Mouse (Mus musculus): ENCODE data around the gene Adcy1. TPM values are rescaled to one million over a fixed set of nuclear protein-coding genes. Genes with fewer than 3 reads are reported as not detected.
"Not testable (repeated sequence)": the region's sequence is repeated elsewhere in the genome, so short reads cannot be mapped to it uniquely, and the experiment has no call there.

The Adcy1 gene
- total and polyA plus RNA-seq, 3 experiments, result 1.2 to 2.3 (median 1.6) TPM

DNA sequence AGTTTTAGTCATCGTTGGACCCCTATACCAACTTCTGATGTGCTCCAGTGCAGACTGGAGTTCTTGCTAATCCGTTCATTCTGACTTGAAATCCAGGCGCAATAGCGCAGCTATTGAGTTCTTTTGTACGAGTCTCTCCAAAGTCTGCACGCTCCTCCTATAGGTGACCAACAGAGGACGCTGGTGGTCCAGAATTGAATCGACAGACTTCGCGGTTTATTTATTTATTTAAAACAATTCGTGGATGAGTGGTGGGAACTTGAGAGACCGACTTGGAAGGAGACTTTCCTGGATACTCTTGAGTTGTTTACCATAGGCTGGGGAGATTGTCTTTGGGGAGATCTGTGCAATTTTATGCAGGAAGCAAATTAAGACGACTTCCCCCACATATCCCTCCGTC, 151.5 kb downstream of the Adcy1 start:
- no peak for TF ChIP-seq EP300 (IDR thresholded peaks at IDR 0.05; ENCODE audit: insufficient read depth, low read depth, low read length)
- no peak for TF ChIP-seq POLR2A (IDR thresholded peaks at IDR 0.05; ENCODE audit: insufficient read depth, low read depth, low read length)
- TF ChIP-seq CTCF (IDR thresholded peaks at IDR 0.05), result peak; percentile 79
- Histone ChIP-seq H3K27me3 (ENCODE audit: control insufficient read depth, insufficient read depth, low read length) (0 out of 2 replicates have a peak, but pooled peaks cover 1% of the 10 kb centered on the region), H3K4me3 (no peak overlapping the region; the same call in 1 of the 2 replicates), H3K9ac (ENCODE audit: low read depth, low read length) (no peak overlapping the region), H3K36me3 (ENCODE audit: control insufficient read depth, insufficient read depth, low read length) (no peaks in the 10 kb centered on the region), H3K4me1 (ENCODE audit: control insufficient read depth, insufficient read depth, low read length) (no peaks in the 10 kb centered on the region), H3K79me2 (replicated peaks; ENCODE audit: control insufficient read depth, insufficient read depth, low read length) (no peaks in the 10 kb centered on the region), H3K27ac (no peak overlapping the region)
- 6% methylated on average over 14 of the region's 14 CpGs for WGBS
- intact Hi-C loops (cut with DNase I), result loop anchor here (1.0 to 10.0 kb wide), 6 partner anchors 122 to 920 kb away; no protein-coding TSS in a partner anchor
- DNase-seq, result peak; percentile 40 to 50

DNA sequence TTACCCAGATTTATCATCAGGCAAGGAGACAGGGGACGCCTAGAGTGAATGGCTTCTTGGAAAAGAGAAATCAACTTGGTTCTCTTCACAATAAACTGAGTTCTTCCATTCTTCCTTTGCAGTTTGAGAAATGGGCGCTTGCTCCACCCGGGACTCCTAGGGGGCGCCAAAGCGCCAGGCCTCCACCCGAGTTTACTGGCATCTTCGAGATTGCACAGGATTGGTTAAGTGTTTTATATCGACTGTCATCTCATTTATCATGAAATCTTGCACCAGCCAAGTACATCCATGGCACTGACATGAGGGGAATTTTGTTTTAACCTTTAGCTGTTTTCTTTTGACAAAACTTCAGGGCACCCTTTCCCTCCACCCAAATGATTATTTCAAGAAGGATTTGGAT, 152.4 kb downstream of the Adcy1 start:
- DNase-seq, result peak; percentile 46 to 75
- 0 out of 2 replicates have a peak, but pooled peaks cover 1% of the 10 kb centered on the region for H3K27me3 ChIP-seq (ENCODE audit: control insufficient read depth, insufficient read depth, low read length)
- TF ChIP-seq CTCF (IDR thresholded peaks at IDR 0.05) (peak; percentile 91), EP300 (IDR thresholded peaks at IDR 0.05; ENCODE audit: insufficient read depth, low read depth, low read length) (no peak)
- intact Hi-C loops (cut with DNase I), result loop anchor here (1.0 to 10.0 kb wide), 6 partner anchors 121 to 919 kb away; no protein-coding TSS in a partner anchor
- no peaks in the 10 kb centered on the region for H3K4me1 ChIP-seq (ENCODE audit: control insufficient read depth, insufficient read depth, low read length)
- H3K4me3 ChIP-seq, result no peak overlapping the region
- H3K27ac ChIP-seq, result no peak overlapping the region
- H3K36me3 ChIP-seq (ENCODE audit: control insufficient read depth, insufficient read depth, low read length), result no peaks in the 10 kb centered on the region
- 13% methylated on average over 8 of the region's 8 CpGs for WGBS
- H3K9ac ChIP-seq (ENCODE audit: low read depth, low read length), result no peak overlapping the region
- no peaks in the 10 kb centered on the region for H3K79me2 ChIP-seq (replicated peaks; ENCODE audit: control insufficient read depth, insufficient read depth, low read length)

DNA sequence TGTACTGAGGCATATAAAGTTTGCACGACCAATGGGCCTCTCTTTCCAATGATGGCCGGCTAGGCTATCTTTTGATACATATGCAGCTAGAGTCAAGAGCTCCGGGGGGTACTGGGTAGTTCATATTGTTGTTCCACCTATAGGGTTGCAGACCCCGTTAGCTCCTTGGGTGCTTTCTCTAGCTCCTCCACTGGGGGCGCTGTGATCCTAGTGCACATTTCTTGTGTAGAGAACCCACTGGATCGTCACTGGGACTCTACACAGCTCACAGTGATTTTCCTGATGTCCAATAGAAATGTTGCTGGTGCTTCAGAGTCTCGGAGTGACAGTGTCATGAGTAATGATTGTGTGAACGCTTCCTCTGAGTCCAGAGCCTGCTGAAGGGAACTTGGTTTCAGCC, 158.5 kb downstream of the Adcy1 start:
- WGBS, result 80% methylated on average over 8 of the region's 8 CpGs
- H3K27ac ChIP-seq; H3K27me3 ChIP-seq (ENCODE audit: control insufficient read depth, insufficient read depth, low read length); H3K4me3 ChIP-seq; H3K79me2 ChIP-seq (replicated peaks; ENCODE audit: control insufficient read depth, insufficient read depth, low read length); DNase-seq; H3K36me3 ChIP-seq (ENCODE audit: control insufficient read depth, insufficient read depth, low read length); H3K9ac ChIP-seq (ENCODE audit: low read depth, low read length); H3K4me1 ChIP-seq (ENCODE audit: control insufficient read depth, insufficient read depth, low read length); intact Hi-C loops (cut with DNase I): not testable (repeated sequence)
- TF ChIP-seq CTCF (IDR thresholded peaks at IDR 0.05), result peak; percentile 40

DNA sequence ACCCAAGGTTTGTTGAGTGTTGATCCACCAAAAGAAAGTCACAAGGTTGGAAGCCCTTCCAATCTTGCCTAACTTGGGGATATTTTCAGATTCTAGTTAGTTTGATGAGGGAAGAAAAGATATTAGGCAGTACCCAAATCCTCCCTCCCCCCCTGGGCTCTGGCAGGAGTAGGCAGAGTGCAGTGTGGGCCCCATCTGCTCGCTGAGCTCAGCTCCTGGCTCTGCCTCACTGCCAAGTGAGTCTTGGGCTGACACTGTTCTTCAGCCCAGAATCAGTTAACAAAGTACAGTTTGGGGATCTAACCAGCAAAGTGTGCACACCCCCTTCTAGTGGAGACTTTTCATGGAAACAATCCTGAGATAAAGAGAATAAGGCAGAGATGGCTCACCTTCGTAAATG, 162.9 kb downstream of the Adcy1 start:
- 69% methylated on average over 2 of the region's 2 CpGs for WGBS
- no peaks in the 10 kb centered on the region for H3K4me1 ChIP-seq (ENCODE audit: control insufficient read depth, insufficient read depth, low read length)
- no peak for DNase-seq
- TF ChIP-seq CTCF (IDR thresholded peaks at IDR 0.05) (no peak), POLR2A (IDR thresholded peaks at IDR 0.05; ENCODE audit: insufficient read depth, low read depth, low read length) (no peak), EP300 (IDR thresholded peaks at IDR 0.05; ENCODE audit: insufficient read depth, low read depth, low read length) (no peak)
- no peak overlapping the region for H3K27ac ChIP-seq
- no peaks in the 10 kb centered on the region for H3K27me3 ChIP-seq (ENCODE audit: control insufficient read depth, insufficient read depth, low read length)
- no peaks in the 10 kb centered on the region for H3K79me2 ChIP-seq (replicated peaks; ENCODE audit: control insufficient read depth, insufficient read depth, low read length)
- H3K4me3 ChIP-seq, result no peak overlapping the region
- intact Hi-C loops (cut with DNase I), result no loop called here
- H3K36me3 ChIP-seq (ENCODE audit: control insufficient read depth, insufficient read depth, low read length), result no peaks in the 10 kb centered on the region
- no peak overlapping the region for H3K9ac ChIP-seq (ENCODE audit: low read depth, low read length)

DNA sequence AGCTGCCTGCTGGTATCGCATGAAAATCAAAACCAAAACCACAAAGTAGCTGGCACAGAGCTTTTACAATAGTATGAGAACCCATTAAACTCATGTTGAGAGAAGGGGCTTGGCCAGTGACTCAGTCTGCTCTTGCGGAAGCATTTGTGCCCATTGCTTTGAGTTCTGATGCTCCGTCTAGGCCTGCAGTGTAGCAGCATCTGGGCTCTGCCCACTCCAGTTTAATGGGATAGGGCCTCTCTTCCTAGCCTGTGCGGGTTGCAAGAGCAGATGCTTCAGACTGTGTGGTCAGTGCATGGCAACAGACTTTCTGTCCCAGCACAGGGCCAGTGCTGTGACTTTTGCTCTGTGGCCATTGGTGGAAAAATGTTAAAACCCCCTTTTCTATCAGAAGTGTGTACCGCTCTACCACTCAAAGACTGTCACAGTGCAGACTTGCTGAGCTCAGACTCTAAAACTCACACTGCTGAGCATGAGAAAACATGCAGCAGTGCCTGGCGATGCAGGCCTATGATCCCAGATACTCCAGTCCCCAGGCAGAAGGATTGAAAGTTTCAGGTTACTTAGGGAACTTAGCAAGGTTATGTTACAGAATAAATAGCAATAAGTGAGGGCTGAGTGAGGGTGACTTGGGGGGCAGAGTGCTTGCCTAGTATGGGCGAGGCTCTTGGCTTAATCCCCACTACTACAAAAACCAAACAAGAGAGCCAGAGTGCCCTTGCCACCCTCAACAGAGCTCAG, 163.7 kb downstream of the Adcy1 start:
- TF ChIP-seq EP300 (IDR thresholded peaks at IDR 0.05; ENCODE audit: insufficient read depth, low read depth, low read length), result no peak
- no peak for TF ChIP-seq POLR2A (IDR thresholded peaks at IDR 0.05; ENCODE audit: insufficient read depth, low read depth, low read length)
- no peak for TF ChIP-seq CTCF (IDR thresholded peaks at IDR 0.05)
- H3K27me3 ChIP-seq (ENCODE audit: control insufficient read depth, insufficient read depth, low read length), result no peaks in the 10 kb centered on the region
- no peak overlapping the region for H3K4me3 ChIP-seq
- H3K9ac ChIP-seq (ENCODE audit: low read depth, low read length), result no peak overlapping the region
- no peaks in the 10 kb centered on the region for H3K79me2 ChIP-seq (replicated peaks; ENCODE audit: control insufficient read depth, insufficient read depth, low read length)
- no peaks in the 10 kb centered on the region for H3K4me1 ChIP-seq (ENCODE audit: control insufficient read depth, insufficient read depth, low read length)
- intact Hi-C loops (cut with DNase I), result no loop called here
- 93% methylated on average over 7 of the region's 7 CpGs for WGBS
- DNase-seq, result no peak
- H3K36me3 ChIP-seq (ENCODE audit: control insufficient read depth, insufficient read depth, low read length), result no peaks in the 10 kb centered on the region
- no peak overlapping the region for H3K27ac ChIP-seq

DNA sequence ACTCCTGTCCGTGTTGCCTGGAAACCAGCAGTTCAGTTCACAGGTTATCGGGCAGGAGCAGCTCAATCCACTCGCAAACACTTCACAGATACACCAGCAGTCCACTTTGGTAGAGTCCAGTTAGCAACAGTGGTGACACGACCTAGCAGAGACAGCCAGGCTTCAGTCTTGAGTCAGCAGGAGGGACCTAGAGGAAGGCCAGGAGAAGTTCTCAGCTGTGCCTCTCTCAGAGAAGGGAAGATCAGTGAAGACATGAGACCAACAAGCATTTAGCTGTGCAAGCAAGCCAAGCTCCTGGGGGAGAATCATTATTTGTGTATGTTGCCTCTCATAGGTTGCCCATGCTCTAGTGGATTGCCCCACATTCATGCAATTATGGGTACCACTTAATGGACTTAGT, 164.8 kb downstream of the Adcy1 start:
- DNase-seq, result no peak
- intact Hi-C loops (cut with DNase I), result no loop called here
- TF ChIP-seq EP300 (IDR thresholded peaks at IDR 0.05; ENCODE audit: insufficient read depth, low read depth, low read length), result no peak
- no peak for TF ChIP-seq CTCF (IDR thresholded peaks at IDR 0.05)
- TF ChIP-seq POLR2A (IDR thresholded peaks at IDR 0.05; ENCODE audit: insufficient read depth, low read depth, low read length), result no peak
- Histone ChIP-seq H3K79me2 (replicated peaks; ENCODE audit: control insufficient read depth, insufficient read depth, low read length) (no peaks in the 10 kb centered on the region), H3K36me3 (ENCODE audit: control insufficient read depth, insufficient read depth, low read length) (no peaks in the 10 kb centered on the region), H3K4me1 (ENCODE audit: control insufficient read depth, insufficient read depth, low read length) (no peaks in the 10 kb centered on the region), H3K4me3 (no peak overlapping the region), H3K27me3 (ENCODE audit: control insufficient read depth, insufficient read depth, low read length) (no peaks in the 10 kb centered on the region), H3K27ac (no peak overlapping the region), H3K9ac (ENCODE audit: low read depth, low read length) (no peak overlapping the region)
- 88% methylated on average over 4 of the region's 4 CpGs for WGBS

Other genes with a start within 250 kb of the Adcy1 start
- not detected for gene Gm11983, start 225.8 kb upstream of the Adcy1 start, total RNA-seq (2021)
- not detected in 2 replicates for gene Gm11983, start 225.8 kb upstream of the Adcy1 start, polyA plus RNA-seq (2012; rRNA removed)
- not detected for gene Gm11985, start 125.1 kb downstream of the Adcy1 start, total RNA-seq (2021)
- gene Gm11985, start 125.1 kb downstream of the Adcy1 start, polyA plus RNA-seq (2012; rRNA removed), result not detected in 2 replicates
- gene Igfbp1, start 134.3 kb downstream of the Adcy1 start, total RNA-seq (2021), result not detected
- gene Igfbp1, start 134.3 kb downstream of the Adcy1 start, polyA plus RNA-seq (2012; rRNA removed), result not detected in 2 replicates
- 10 to 100 TPM; 32.2 to 40.4 TPM for gene Igfbp3, start 150.4 kb downstream of the Adcy1 start, total RNA-seq (2021)
- gene Igfbp3, start 150.4 kb downstream of the Adcy1 start, polyA plus RNA-seq (2012; rRNA removed), result 20.8 and 31.0 TPM in 2 replicates

Measured in heart, adult 2 months (tissue).